Mouse (Mus musculus): Measurements from ENCODE around the gene Kif6.

- no peak for TF ChIP-seq CTCF (IDR thresholded peaks at IDR 0.05; ENCODE audit: borderline replicate concordance, extremely low read depth, insufficient read depth, insufficient read length)
- TF ChIP-seq POLR2A (IDR thresholded peaks at IDR 0.05; ENCODE audit: borderline replicate concordance, extremely low read depth, insufficient read depth, insufficient read length, poor library complexity, severe bottlenecking): no peak
Observed at GRCm38 (mm10) chr17:49577321-49577720, 37.6 kb upstream of the Kif6 start.
